Mouse (Mus musculus) myocyte (in vitro differentiated cells): Measurements from ENCODE around the gene Kif3b.

ENCODE experiments used
- CEBPB ChIP-seq: IDR thresholded peaks from 2 replicates; pipeline ENCODE4 v1.6.1; 2011; ENCODE audit warnings: mild to moderate bottlenecking, moderate library complexity; ENCODE audit not compliant: poor library complexity, insufficient read depth, severe bottlenecking
- E2F4 ChIP-seq: IDR thresholded peaks from one replicate; pipeline ENCODE4 v1.6.1; 2011; ENCODE audit warnings: mild to moderate bottlenecking, control low read depth, moderate library complexity; ENCODE audit not compliant: insufficient read depth
- MAX ChIP-seq: IDR thresholded peaks from one replicate; pipeline ENCODE4 v1.6.1; 2011; ENCODE audit warnings: low read depth, mild to moderate bottlenecking, control low read depth
- MYOD1 ChIP-seq, 3 experiments: IDR thresholded peaks; one replicate each; pipeline ENCODE4 v1.6.1; 2011; ENCODE audit warnings: control low read depth in 2 of 3, low read depth in 2 of 3, mild to moderate bottlenecking in 2 of 3, moderate library complexity in 1 of 3; ENCODE audit not compliant: insufficient read length in 2 of 3, control insufficient read depth in 1 of 3
- MYOG ChIP-seq, 3 experiments: IDR thresholded peaks; one replicate each; pipeline ENCODE4 v1.6.1; 2011; ENCODE audit warnings: control low read depth in 2 of 3, low read depth in 2 of 3, mild to moderate bottlenecking in 2 of 3; ENCODE audit not compliant: insufficient read length in 2 of 3, control insufficient read depth in 1 of 3, insufficient read depth in 1 of 3
- POLR2A ChIP-seq: IDR thresholded peaks from one replicate; pipeline ENCODE4 v1.6.1; 2011; ENCODE audit warnings: low read depth, mild to moderate bottlenecking, control low read depth, moderate library complexity; ENCODE audit not compliant: insufficient read length
- POLR2AphosphoS2 ChIP-seq: IDR thresholded peaks from one replicate; pipeline ENCODE4 v1.6.1; 2011; ENCODE audit warnings: low read depth, control low read depth; ENCODE audit not compliant: insufficient read length
- REST ChIP-seq: IDR thresholded peaks from one replicate; pipeline ENCODE4 v1.6.1; 2011; ENCODE audit warnings: mild to moderate bottlenecking, control low read depth, moderate library complexity; ENCODE audit not compliant: insufficient read depth, insufficient read length
- SRF ChIP-seq: IDR thresholded peaks from one replicate; pipeline ENCODE4 v1.6.1; 2011; ENCODE audit warnings: low read depth; ENCODE audit not compliant: control insufficient read depth, insufficient read length
- TCF12 ChIP-seq: IDR thresholded peaks from one replicate; pipeline ENCODE4 v1.6.1; 2011; ENCODE audit warnings: mild to moderate bottlenecking, control low read depth; ENCODE audit not compliant: poor library complexity, insufficient read depth, severe bottlenecking
- USF1 ChIP-seq: IDR thresholded peaks from one replicate; pipeline ENCODE4 v1.6.1; 2011; ENCODE audit warnings: low read depth, mild to moderate bottlenecking, control low read depth, moderate library complexity

DNA sequence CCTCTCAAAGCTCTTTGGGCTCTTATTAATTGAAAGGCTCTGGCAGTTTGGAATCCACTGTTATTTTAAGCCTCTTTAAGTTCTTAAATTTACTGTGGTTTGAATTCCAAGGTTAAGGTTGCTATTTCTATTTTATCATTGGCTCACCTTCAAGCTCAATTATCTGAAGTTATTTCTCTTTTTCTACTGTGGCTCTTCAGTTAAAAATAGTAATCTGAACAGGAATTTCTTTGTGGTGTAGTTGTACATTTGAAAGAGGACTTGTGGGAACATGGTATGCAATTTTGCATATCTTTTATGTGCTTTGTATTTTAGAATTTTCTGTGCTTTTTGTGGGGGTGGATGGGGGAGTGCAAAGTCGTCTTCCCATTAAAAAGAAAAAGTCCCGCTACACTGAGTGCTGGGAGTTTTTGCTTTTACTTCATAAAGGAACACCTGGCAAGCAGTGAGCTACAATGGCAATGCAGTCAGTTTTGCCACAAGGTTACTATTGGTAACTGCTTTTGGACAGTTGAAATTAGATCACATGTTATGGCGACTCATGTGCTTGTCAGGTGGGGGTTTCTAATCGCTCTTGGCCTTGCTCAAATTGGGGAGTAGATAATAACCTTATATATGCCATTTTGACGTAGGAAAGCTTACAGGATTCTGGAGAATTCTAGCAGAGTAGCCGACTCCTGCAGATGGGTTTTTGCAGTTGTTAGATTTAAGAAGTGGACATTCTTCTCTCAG lies 57.1 kb downstream of the Kif3b start:
- no peak for TF ChIP-seq POLR2A
- no peak for TF ChIP-seq CEBPB
- no peak for TF ChIP-seq USF1
- no peak for TF ChIP-seq MYOD1 (IDR thresholded peaks at IDR 0.05; ENCODE audit: control insufficient read depth in 1 of 3, insufficient read length in 2 of 3, low read depth in 2 of 3)
- no peak for TF ChIP-seq TCF12
- TF ChIP-seq POLR2AphosphoS2, result no peak
- TF ChIP-seq MAX, result no peak
- TF ChIP-seq MYOG (IDR thresholded peaks at IDR 0.05; ENCODE audit: control insufficient read depth in 1 of 3, insufficient read depth in 1 of 3, insufficient read length in 2 of 3, low read depth in 2 of 3), result no peak
- no peak for TF ChIP-seq E2F4
- TF ChIP-seq SRF, result no peak
- TF ChIP-seq REST, result no peak
